Mouse (Mus musculus): ENCODE measurements around the gene R3hcc1l.

GRCm38 (mm10) chr19:42597286-42597685 lies 78.7 kb downstream of the R3hcc1l start:
- TF ChIP-seq CTCF (IDR thresholded peaks at IDR 0.05; ENCODE audit: borderline replicate concordance, insufficient read depth, low read depth, low read length) (no peak), POLR2A (IDR thresholded peaks at IDR 0.05; ENCODE audit: borderline replicate concordance, insufficient read depth, low read length) (no peak)
